Mouse (Mus musculus) hindbrain, embryonic 15.5 days (tissue): ENCODE measurements around the gene Gabrg1. TPM values are rescaled to one million over a fixed set of nuclear protein-coding genes. Genes with fewer than 3 reads are reported as not detected.

Experiments used
- ATAC-seq: fragments of 200-750 bp; cut with Nextera tagmentation; 2 replicates; pipeline ENCODE4 v1.8.0; 2017; ENCODE audit warnings: low read depth, moderate number of reproducible peaks, moderate TSS enrichment; ENCODE audit not compliant: low FRiP score
- H3K27ac ChIP-seq: fragments of 300-500 bp; sonication (generic); replicated peaks from 2 replicates; pipeline ENCODE4 v1.5.1; 2015; ENCODE audit warnings: mild to moderate bottlenecking, inconsistent platforms
- H3K27me3 ChIP-seq: fragments of 300-500 bp; sonication (generic); 2 replicates; pipeline ENCODE4 v1.6.1; 2015; ENCODE audit warnings: control low read depth, inconsistent platforms
- H3K36me3 ChIP-seq: fragments of 300-500 bp; sonication (generic); 2 replicates; pipeline ENCODE4 v1.6.1; 2015; ENCODE audit warnings: control low read depth, inconsistent platforms
- H3K4me1 ChIP-seq: fragments of 300-500 bp; sonication (generic); replicated peaks from 2 replicates; pipeline ENCODE4 v1.6.1; 2015; ENCODE audit warnings: control low read depth, inconsistent platforms
- H3K4me2 ChIP-seq: fragments of 300-500 bp; sonication (generic); 2 replicates; pipeline ENCODE4 v1.6.1; 2015; ENCODE audit warnings: moderate library complexity, mild to moderate bottlenecking, inconsistent platforms
- H3K4me3 ChIP-seq: fragments of 300-500 bp; sonication (generic); 2 replicates; pipeline ENCODE4 v1.5.1; 2015; ENCODE audit warnings: mild to moderate bottlenecking, inconsistent platforms
- H3K9ac ChIP-seq: fragments of 300-500 bp; sonication (generic); 2 replicates; pipeline ENCODE4 v1.6.1; 2015; ENCODE audit warnings: inconsistent platforms
- H3K9me3 ChIP-seq: fragments of 300-500 bp; sonication (generic); 2 replicates; pipeline ENCODE4 v1.6.1; 2016; ENCODE audit warnings: control low read depth, inconsistent platforms
- WGBS: fragments of 180-500 bp; shearing (Covaris S2); methylation state at CpG from one replicate; pipeline ENCODE4 v1.1.7; 2015; 5-methylcytosine and 5-hydroxymethylcytosine counted together
- polyA plus RNA-seq: library from polyadenylated mRNA; unstranded; fragments of >200 nt; fragmentation: Nextera tagmentation; extraction: Ambion mirVana; gene quantifications from 2 replicates; pipeline ENCODE4 v1.2.1, GENCODE M21; 2015

Gene Gabrg1
- 14.5 and 15.6 TPM in 2 replicates for polyA plus RNA-seq

DNA sequence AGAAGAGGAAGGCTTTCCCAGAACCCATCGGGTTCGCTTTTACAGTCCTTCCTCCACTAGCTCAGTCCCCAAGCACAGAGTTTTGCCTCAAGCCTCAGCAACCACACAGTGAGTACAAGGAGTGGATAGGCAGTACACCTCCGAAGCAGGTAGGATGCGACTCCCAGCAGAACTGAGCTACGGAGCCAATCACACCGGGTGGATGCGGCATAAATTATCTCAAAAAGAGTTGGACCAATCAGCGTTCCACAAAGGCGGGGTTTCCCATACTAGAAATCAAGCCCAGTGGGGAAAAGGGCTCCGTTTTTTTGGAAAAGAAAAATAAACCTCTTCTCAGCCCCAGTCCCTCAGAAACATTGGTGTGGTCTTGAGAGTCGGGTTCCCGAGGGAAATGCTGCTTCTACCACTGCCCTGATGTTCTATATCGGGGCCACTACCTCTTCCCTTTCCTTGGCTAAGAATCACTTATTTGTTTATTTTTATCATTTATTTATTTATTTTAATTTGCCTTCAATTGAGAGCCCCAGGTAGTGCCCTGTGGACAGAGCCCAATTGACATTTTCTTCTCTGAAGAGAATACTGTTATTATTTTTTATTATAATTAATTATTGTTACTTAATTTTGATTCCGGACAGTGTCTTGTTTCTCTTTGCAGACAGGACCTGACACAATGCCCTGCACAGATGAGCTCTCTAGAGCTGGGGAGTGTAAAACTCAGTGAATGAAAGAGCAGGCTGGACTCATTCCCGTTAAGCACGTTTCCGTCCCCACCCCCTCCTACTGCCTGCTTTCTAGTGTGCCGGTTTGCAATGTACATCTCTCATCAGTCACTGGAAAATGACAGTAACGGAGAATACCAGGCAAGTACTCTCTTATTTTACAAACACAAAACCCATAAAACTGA lies at the start of gene Gabrg1:
Gabrg1 (minus strand) TSS at position 426 of the 904 bp plus-strand sequence.
- Histone ChIP-seq H3K27ac (peak within 1 kb of the TSS; percentile 83), H3K9me3 (no peaks in the 10 kb centered on the region), H3K4me2 (peak within 1 kb of the TSS; percentile 71), H3K4me3 (peak within 1 kb of the TSS; percentile 51), H3K9ac (peak within 1 kb of the TSS; percentile 43), H3K36me3 (no peaks in the 10 kb centered on the region), H3K27me3 (no peaks in the 10 kb centered on the region), H3K4me1 (0 out of 2 replicates have a peak, but pooled peaks cover 5% of the 10 kb centered on the region)
- peak; percentile 92 for ATAC-seq
- WGBS: 1% methylated on average over 19 of the region's 19 CpGs

DNA sequence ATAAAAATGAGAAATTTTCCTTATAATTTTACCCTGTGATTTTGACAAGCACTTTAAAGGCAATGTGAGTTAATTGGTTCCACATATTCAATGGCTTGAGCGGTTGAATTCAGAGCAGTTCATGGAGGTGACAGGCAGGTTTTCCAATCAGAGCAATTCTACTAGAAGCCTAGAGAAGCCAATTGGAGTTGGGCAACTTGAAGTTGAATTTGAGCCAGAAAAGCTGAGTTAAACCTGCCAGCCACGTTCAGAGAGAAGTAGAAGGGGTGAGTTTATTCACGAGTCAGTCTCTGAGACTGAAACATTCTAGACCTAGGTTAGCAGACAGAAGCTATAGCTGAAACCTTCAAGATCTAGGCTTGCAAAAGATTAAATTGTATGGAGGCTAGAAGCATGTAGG lies 41.6 kb upstream of the Gabrg1 start:
- no peaks in the 10 kb centered on the region for H3K9me3 ChIP-seq
- no peak for ATAC-seq
- no peaks in the 10 kb centered on the region for H3K36me3 ChIP-seq
- H3K27me3 ChIP-seq: no peaks in the 10 kb centered on the region
- H3K4me3 ChIP-seq: no peak overlapping the region
- no peak overlapping the region for H3K27ac ChIP-seq
- no peaks in the 10 kb centered on the region for H3K4me1 ChIP-seq
- 85% methylated on average over 3 of the region's 3 CpGs for WGBS
- H3K9ac ChIP-seq: no peak overlapping the region
- H3K4me2 ChIP-seq: no peak overlapping the region

DNA sequence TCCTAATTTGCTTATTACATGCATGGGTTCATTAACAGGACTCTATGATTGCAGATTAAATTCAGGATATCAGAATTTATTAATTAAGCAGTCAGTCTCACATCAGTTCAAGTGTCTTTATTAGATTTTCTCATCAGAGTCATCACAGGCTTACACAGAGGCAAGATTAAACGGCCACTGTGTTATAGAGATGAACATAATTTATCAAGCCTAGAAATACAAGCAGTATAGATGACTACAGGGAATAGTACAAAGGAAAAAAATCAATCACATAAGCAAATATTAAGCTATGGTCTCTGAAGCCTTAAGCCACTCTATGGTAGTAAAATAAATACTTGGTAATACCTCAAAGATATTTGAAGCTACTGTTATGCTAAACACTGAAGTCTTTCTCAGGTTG lies 27.7 kb upstream of the Gabrg1 start:
- H3K4me2 ChIP-seq: no peak overlapping the region
- 0 out of 2 replicates have a peak, but pooled peaks have one; percentile 38 for ATAC-seq
- WGBS: 37% methylated on average over 1 of the region's 1 CpGs

DNA sequence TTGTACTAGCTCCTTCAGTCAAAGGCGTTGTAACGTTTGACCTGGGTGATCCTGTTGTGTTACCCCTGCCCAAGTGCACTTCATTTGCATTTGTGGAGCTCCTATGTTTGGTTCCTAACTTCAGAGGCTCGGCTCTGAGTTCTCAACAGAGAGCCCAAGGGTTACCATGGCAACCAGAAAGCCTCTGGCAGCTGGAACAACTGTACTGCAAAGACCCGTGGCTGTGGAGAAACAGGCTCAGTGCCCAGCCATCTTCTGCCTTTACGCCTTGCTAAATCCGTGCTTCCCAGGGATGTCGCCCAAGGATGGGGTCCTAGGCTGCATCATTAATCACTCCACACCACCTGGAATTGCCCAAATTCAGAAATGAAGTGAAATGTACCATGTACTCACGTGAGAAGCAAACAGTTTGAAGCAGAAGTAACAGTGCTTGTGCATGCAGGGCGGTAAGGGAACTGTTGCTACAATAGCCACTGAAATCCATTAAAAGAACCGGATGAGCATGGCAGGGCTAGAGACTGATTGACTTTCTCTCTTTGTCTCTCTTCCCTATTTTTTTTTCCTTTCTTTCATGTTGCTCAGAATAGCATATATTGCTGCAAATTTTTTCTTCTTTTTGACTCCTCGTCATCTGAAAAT lies 798 bp upstream of the Gabrg1 start:
- peak overlapping the region; percentile 71 for H3K4me2 ChIP-seq
- H3K9ac ChIP-seq: peak overlapping the region; percentile 43
- H3K4me1 ChIP-seq: 0 out of 2 replicates have a peak, but pooled peaks cover 5% of the 10 kb centered on the region
- H3K27me3 ChIP-seq: no peaks in the 10 kb centered on the region
- 3% methylated on average over 11 of the region's 11 CpGs for WGBS
- H3K9me3 ChIP-seq: no peaks in the 10 kb centered on the region
- peak; percentile 98 for ATAC-seq
- H3K4me3 ChIP-seq: peak overlapping the region; percentile 51
- H3K36me3 ChIP-seq: no peaks in the 10 kb centered on the region
- peak overlapping the region; percentile 83 for H3K27ac ChIP-seq

More for the DNA sequence above, 27.7 kb upstream of the Gabrg1 start:
- no peaks in the 10 kb centered on the region for H3K36me3 ChIP-seq
- H3K9me3 ChIP-seq: no peaks in the 10 kb centered on the region
- no peaks in the 10 kb centered on the region for H3K27me3 ChIP-seq
- H3K9ac ChIP-seq: no peak overlapping the region
- H3K27ac ChIP-seq: no peak overlapping the region
- H3K4me1 ChIP-seq: no peaks in the 10 kb centered on the region
- H3K4me3 ChIP-seq: no peak overlapping the region

DNA sequence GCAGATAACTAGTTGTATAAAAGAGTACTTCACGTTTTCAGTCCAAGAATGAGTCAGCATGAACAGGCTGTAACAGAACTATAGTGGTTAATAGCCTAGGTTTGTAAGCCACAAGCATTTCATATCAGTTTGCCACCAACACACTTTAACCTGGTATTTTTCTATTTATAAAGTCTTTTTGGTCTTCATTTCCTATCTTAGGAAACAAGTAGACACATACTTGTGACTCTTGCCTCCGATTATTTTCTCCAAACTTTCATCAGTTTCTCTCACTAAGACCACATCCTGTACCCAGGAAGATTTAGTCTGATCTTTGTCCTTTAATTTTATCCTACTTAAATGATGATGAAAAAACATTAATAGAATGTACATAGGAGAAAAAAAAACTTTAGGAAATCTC lies 23.7 kb downstream of the Gabrg1 start:
- WGBS: 86% methylated on average over 2 of the region's 2 CpGs
- H3K4me2 ChIP-seq: no peak overlapping the region

DNA sequence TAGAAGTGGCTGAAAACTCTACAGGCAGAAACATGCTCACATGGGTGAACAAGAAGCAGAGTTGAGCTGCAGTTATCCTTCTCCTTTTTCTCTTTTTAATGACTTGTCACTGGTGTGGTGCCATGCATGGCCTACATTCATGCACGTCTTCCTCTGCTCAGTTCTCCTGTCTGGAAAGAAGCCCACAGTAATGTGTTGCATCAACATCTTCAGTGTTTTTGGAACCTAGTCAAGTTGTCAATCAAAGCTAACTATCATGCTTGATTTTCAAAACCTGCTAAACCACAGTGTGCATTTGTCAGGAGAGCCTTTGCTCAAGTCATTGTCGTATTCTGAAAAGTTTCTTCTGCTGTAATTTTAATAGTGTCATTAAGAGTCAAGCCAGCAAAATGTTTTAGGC lies 106.3 kb downstream of the Gabrg1 start:
- Histone ChIP-seq H3K27ac (no peak overlapping the region), H3K36me3 (no peaks in the 10 kb centered on the region), H3K4me2 (no peak overlapping the region), H3K9ac (no peak overlapping the region), H3K4me1 (no peaks in the 10 kb centered on the region), H3K9me3 (no peaks in the 10 kb centered on the region), H3K27me3 (no peaks in the 10 kb centered on the region), H3K4me3 (no peak overlapping the region)
- no peak for ATAC-seq
- 83% methylated on average over 2 of the region's 2 CpGs for WGBS

More for the DNA sequence above, 23.7 kb downstream of the Gabrg1 start:
- Histone ChIP-seq H3K9me3 (no peaks in the 10 kb centered on the region), H3K27me3 (no peaks in the 10 kb centered on the region), H3K4me1 (no peaks in the 10 kb centered on the region), H3K27ac (no peak overlapping the region), H3K36me3 (no peaks in the 10 kb centered on the region), H3K4me3 (no peak overlapping the region), H3K9ac (no peak overlapping the region)
- ATAC-seq: no peak

DNA sequence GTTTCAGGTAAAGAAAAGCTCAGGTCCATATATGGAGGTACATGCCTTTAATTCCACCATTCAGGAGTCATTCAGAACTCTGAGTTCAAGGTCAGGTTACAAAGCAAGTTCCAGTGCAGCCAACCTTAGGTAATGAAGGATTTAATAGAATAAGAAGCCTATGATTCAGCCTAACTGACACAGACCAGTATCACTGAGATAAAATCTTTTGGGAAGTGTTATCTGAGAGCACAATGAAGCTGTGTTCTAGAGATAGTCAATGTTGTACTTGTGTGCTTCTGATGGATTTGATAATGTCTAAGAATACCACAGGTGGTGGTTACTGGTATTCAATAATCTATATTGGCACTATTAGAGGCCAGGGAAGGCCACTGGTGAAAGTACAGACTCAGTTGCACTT lies 138.1 kb downstream of the Gabrg1 start:
- ATAC-seq: no peak
- no peaks in the 10 kb centered on the region for H3K9me3 ChIP-seq

More for the DNA sequence above, 138.1 kb downstream of the Gabrg1 start:
- Histone ChIP-seq H3K27me3 (no peaks in the 10 kb centered on the region), H3K9ac (no peak overlapping the region), H3K27ac (no peak overlapping the region), H3K36me3 (no peaks in the 10 kb centered on the region), H3K4me3 (no peak overlapping the region), H3K4me1 (no peaks in the 10 kb centered on the region), H3K4me2 (no peak overlapping the region)
